Mouse (Mus musculus) G1E (cell line): Measurements from ENCODE around the gene Helz2.

Experiments
- CTCF ChIP-seq: IDR thresholded peaks from 2 replicates; pipeline ENCODE4 v1.5.1; 2012; ENCODE audit warnings: low read depth, low read length, inconsistent platforms, mixed read lengths
- GATA1 ChIP-seq: IDR thresholded peaks from 2 replicates; pipeline ENCODE4 v1.6.1; 2012; ENCODE audit warnings: borderline replicate concordance, low read length, inconsistent platforms, mixed read lengths
- GATA2 ChIP-seq: IDR thresholded peaks from 2 replicates; pipeline ENCODE4 v1.6.1; 2012; ENCODE audit warnings: low read depth, low read length, inconsistent platforms, borderline replicate concordance
- POLR2AphosphoS5 ChIP-seq: IDR thresholded peaks from 2 replicates; pipeline ENCODE4 v1.6.1; 2012; ENCODE audit warnings: low read depth, low read length, inconsistent platforms; ENCODE audit not compliant: insufficient replicate concordance
- TAL1 ChIP-seq: conservative IDR thresholded peaks from 2 replicates; pipeline ENCODE4 v1.6.1; 2012; ENCODE audit warnings: low read depth, low read length, inconsistent platforms, mixed read lengths

DNA sequence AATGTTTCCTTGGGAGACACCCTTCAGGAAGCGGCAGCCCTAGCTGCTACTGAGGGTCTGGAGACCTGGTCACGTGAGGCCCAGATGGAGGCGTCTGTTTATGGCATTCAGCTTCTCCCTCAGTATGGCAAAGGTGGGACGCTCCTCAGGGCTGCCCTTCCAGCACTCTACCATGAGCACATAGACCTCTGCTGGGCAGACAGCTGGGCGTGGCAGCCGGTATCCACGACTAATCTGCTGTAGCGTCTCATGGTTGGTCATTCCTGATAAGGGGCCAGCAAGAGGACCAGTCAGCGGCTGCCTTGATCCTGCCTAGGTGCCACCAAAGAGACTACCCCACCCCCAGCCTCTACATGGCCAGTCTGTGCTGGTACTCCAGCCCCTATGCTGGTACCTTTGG lies 35.7 kb downstream of the Helz2 start:
- TF ChIP-seq CTCF (no peak), POLR2AphosphoS5 (no peak), TAL1 (no peak), GATA1 (no peak), GATA2 (no peak)
